Mouse (Mus musculus) spleen, postnatal 36 days (tissue): Measurements from ENCODE around the gene Zfyve21.
A peak's percentile ranks its signal among the peaks of the same experiment; 100 is the strongest.

Source experiments
- DNase-seq, 2 experiments: peaks; one replicate each; pipeline ENCODE4 v3.0.0; 2022; ENCODE audit warnings: low spot score in 2 of 2, mixed read lengths in 1 of 2

Zfyve21 gene

DNA sequence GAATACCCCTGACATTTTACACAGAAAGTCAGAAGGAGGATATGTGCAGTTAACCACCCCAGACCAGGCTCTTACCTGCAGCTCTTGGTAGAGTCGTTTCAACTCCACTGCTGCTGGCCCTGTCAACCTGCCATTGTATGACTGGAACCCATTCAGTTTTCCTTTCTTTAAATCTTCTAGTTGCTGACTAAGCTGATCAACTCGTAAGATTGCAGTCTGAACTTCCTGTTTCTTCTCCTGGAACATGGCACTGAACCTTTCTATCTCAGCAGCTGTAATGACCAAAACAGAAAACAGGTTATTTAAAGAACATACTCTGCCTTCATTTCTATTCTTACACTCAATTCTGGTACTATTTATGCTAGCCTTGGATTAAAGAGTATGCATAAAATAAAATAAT, 29.5 kb downstream of the Zfyve21 start:
- no peak for DNase-seq

DNA sequence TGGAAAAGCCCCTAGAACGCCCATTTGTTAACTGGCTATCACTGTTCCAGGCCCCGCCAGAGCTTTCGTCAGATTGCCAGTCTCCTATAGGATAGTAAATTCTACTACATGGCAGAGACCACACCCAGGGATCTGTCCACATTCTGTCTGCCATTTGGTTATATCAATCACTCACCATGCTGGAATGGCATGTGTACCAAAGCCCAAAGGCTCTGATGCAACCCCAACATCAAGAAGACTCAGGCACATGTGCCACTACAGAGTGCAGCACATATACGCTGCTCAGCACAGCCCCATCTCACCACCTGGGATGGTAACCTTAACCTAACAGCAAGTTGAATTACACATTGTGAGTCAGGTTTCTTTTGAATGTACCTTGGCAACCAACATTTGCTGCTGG, 32.0 kb downstream of the Zfyve21 start:
- no peak for DNase-seq

DNA sequence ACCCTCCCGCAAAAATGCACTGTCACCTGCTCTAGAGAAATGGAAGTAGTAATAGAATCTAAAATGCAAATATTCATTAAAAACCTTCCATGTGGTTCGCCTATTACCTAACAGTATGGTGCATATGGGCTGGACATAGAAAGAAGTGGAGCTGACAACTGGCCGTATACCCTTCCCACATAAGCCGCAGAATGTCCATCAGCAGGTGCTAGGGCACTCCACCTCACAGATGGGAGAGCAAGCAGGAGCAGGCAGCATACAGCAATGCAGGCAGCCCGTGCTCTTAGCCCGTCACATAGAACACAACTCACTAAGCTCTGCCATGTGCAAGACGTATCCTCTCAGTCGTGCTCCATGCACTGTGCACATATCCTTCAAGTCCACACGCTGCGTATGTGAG, 32.8 kb downstream of the Zfyve21 start:
- DNase-seq: no peak

DNA sequence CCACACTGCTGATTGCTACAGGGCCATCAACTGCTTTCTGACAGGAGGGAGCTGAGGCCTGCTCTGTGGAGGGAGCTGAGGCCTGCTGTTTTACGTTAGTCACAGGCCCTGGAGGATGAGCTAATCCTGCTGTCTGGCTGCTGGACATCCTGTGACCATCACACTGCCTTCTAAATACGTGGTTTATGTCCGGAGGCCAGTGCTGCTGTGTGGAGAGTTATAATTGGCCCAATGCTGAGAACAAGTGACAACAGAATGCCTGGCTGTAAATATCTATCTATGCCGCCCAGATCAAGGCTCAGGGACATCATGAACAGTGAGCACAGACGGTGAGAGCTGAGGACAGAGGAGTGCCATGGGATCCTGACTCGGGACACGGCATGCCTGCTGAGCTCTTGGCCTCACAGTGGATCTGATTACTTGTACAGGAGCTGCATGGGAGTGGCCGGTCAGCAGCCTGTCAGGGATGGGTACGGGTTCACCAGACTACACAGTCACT, 34.4 kb downstream of the Zfyve21 start:
- no peak for DNase-seq

DNA sequence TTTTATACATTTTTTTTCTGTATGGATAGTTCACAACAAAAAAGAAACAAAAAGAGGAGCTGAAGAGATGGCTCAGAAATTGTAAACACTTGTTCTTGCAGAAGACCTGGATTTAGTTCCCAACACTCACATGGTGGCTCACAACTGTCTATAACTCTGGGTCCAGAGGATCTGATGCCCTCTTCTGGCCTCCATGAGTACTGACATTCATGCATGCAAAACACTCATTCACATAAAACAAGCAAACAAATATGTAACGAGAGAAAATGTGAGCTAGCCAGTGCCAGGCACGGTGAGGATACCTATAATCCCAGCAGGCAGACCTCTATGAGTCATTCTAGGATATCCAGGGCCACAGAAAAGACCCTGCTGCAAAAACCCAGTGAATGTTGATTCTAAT, 37.3 kb downstream of the Zfyve21 start:
- no peak for DNase-seq

GRCm38 (mm10) chr12:111851745-111852144, 37.8 kb downstream of the Zfyve21 start:
- DNase-seq: no peak

DNA sequence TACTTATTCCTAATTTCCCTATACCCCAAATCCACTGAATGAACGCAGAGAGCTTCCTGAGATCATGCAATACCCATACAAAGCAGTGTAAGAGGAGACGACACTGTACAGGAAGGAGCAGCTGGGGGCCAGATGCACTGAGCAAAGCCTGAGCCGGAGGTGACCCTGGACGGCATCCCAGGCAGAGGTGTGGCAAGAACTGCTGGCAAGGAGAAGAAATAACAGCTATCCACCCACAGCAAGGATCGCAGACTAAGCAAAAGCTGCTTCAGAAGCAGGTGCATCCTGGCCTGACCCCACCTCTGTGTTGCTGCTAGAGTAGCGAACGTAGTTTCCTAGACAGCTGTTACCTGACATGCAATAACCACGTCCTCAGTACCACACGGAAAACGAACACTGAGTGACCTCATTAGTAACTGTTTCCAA, 39.1 kb downstream of the Zfyve21 start:
- DNase-seq: no peak

- DNase-seq: no peak
These were observed 39.6 kb downstream of the Zfyve21 start for GRCm38 (mm10) chr12:111853546-111853945.

- no peak for DNase-seq
These were observed 41.5 kb downstream of the Zfyve21 start for GRCm38 (mm10) chr12:111855448-111855847.

DNA sequence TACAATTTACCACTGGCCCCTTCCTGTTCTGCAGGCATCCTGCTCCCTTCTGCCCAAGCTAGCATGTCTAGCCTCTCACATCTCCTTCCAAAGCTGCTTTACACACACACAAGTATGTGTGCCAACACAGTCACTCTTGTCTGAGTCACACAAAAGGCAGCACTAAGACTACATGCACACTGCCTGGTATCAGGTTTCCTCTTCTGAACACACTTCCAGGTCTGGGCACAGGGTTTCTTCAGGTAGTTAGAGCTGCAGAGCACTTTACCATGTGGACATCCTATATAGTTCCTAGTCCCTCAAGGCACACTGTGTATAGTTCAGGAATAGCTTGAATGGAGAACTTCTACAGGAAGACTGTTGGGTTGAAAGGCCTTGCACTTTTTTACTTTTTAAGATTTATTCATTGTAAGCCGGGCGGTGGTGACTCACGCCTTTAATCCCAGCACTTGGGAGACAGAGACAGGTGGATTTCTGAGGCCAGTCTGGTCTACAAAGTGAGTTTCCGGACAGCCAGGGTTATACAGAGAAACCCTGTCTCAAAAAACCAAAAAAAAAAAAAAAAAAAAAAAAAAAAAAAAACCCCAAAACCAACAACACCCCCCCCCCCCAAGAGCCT, 50.3 kb downstream of the Zfyve21 start:
- DNase-seq: no peak

GRCm38 (mm10) chr12:111869806-111870205, 55.8 kb downstream of the Zfyve21 start:
- no peak for DNase-seq

DNA sequence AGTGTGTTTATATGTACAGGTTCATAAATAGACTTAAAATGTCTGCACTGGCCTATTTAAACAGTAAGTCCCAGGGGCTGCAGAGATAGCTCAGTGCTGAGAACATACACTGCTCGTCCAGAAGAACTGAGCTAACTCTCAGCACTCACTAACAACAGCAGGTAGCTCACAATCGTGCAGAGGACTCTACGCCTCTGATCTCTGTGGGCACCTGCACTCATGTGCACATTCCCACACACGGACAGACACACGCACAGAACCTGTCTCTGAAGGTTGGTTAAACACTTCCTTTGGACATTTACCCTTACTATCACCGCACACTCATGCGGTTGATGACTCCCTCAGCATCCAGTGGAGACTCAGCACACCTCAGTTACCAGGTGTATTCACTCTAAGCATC, 56.8 kb downstream of the Zfyve21 start:
- no peak for DNase-seq

DNA sequence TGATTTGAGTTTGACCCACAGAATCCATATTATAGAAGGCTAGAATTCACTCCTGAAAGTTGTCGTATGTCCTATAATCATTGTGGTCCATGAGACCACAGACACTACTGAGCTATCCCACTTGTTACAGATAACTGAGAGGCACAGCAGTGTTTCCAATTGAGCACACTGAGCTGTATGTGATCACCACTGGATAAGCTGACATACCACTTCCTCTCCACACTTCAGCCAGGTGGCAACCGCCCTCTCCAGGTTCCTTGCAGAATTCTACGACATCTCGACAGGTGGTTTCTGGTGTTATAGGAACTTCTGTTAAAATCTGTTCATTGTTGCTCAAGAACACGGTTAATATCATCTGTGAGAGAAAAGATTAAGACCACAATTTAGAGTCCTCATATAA, 58.1 kb downstream of the Zfyve21 start:
- no peak for DNase-seq

DNA sequence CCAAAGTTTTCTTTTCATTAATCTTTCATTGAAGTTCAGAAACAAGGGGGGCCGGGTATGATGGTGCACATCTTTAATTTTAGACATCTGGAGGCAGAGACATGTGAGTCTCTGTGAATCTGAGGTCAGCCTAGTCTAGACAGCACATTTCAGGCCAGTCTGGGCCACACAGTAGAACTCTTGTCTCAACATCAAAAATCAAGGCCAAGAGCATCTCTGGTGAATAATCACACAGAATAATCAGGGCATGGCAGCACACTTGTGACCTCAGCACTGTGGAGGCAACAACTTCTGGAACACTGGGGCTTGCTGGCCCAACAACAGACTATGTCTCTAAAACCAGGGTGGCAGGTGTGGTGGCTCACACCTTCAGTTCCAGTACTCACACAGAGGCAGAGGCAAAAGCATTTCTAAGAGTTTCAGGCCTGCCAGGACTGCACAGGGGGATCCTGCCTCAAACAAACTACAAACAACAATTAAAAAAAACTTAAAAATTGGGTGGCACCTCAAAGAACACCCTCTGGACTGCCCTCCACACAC, 60.7 kb downstream of the Zfyve21 start:
- no peak for DNase-seq

DNA sequence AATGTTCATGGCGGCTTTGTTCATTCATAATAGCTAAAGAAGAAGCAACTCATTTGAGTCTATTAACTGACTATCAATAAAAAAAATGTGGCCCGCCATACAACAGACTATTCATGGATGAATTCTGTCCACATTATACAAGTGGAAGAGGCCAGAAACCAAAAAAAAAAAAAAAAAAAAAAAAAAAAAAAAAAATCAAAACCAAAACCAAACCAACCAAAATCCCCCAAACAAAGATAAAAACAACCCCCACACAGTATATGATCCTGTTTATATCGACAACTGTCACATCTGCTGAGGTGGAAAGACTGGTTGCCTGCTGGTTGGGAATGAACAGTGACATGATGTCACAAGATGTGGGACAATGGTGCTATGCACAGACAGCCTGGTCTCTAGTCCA, 61.5 kb downstream of the Zfyve21 start:
- no peak for DNase-seq

- peak; percentile 73 to 78 for DNase-seq
These were observed 64.2 kb downstream of the Zfyve21 start for GRCm38 (mm10) chr12:111878213-111878612.
